Mouse (Mus musculus): ENCODE results near the gene Chtf18. TPM values are rescaled to one million over a fixed set of nuclear protein-coding genes. Genes with fewer than 3 reads are reported as not detected.

Gene Chtf18
- total RNA-seq, 2 experiments from 2014 or later: 2.6 to 3.6 TPM

Small RNAs within 50 kb of the gene (microRNA-seq; reads per million reads assigned to microRNA genes)
- gene Gm25083: 0 reads per million in 2 experiments

Other genes starting within 250 kb of the Chtf18 start
- under 1 TPM; 0.18 to 0.38 TPM for gene Sstr5, start 230.1 kb downstream of the Chtf18 start, total RNA-seq (2021)
- gene Sox8, start 156.7 kb downstream of the Chtf18 start, total RNA-seq (2021): 10 to 100 TPM; 62.7 to 66.3 TPM
- gene Lmf1, start 148.3 kb downstream of the Chtf18 start, total RNA-seq (2021): 10 to 100 TPM; 23.1 to 26.4 TPM
- gene Gng13, start 10.2 kb downstream of the Chtf18 start, total RNA-seq (2021): 10 to 100 TPM; 55.4 to 57.2 TPM
- 10 to 100 TPM; 27.0 to 30.0 TPM for gene Rpusd1, start 251 bp upstream of the Chtf18 start, total RNA-seq (2021)
- gene Mslnl, start 8.6 kb upstream of the Chtf18 start, total RNA-seq (2021): not detected
- gene Msln, start 27.0 kb upstream of the Chtf18 start, total RNA-seq (2021): 1 to 10 TPM; 1.8 to 2.6 TPM
- gene Narfl, start 46.4 kb upstream of the Chtf18 start, total RNA-seq (2021): 10 to 100 TPM; 25.7 to 26.9 TPM
- 100 to 1,000 TPM; 140 to 157 TPM for gene Haghl, start 58.3 kb upstream of the Chtf18 start, total RNA-seq (2021)
- gene Ccdc78, start 59.2 kb upstream of the Chtf18 start, total RNA-seq (2021): under 1 TPM; 0.23 to 0.33 TPM
- gene Fam173a, start 65.5 kb upstream of the Chtf18 start, total RNA-seq (2021): 10 to 100 TPM; 69.2 to 80.1 TPM
- gene AC134908.4, start 68.2 kb upstream of the Chtf18 start, total RNA-seq (2021): not detected
- gene Metrn, start 69.7 kb upstream of the Chtf18 start, total RNA-seq (2021): 10 to 100 TPM; 51.2 to 65.8 TPM
- gene Fbxl16, start 81.7 kb upstream of the Chtf18 start, total RNA-seq (2021): 100 to 1,000 TPM; 272 to 292 TPM
- gene Wdr24, start 96.2 kb upstream of the Chtf18 start, total RNA-seq (2021): 10 to 100 TPM; 21.0 to 24.1 TPM
- 10 to 100 TPM; 55.4 to 56.9 TPM for gene Jmjd8, start 101.4 kb upstream of the Chtf18 start, total RNA-seq (2021)
- gene Stub1, start 106.0 kb upstream of the Chtf18 start, total RNA-seq (2021): 100 to 1,000 TPM; 168 to 169 TPM
- gene Rhbdl1, start 109.9 kb upstream of the Chtf18 start, total RNA-seq (2021): 10 to 100 TPM; 80.6 to 99.3 TPM
- gene Gm20683, start 114.3 kb upstream of the Chtf18 start, total RNA-seq (2021): 10 to 100 TPM; 30.9 to 36.3 TPM
- gene Rhot2, start 117.4 kb upstream of the Chtf18 start, total RNA-seq (2021): 10 to 100 TPM; 80.3 to 94.8 TPM
- gene Wdr90, start 134.1 kb upstream of the Chtf18 start, total RNA-seq (2021): 10 to 100 TPM; 25.4 to 37.8 TPM
- 10 to 100 TPM; 30.6 to 32.6 TPM for gene Mcrip2, start 141.3 kb upstream of the Chtf18 start, total RNA-seq (2021)
- gene Mettl26, start 147.7 kb upstream of the Chtf18 start, total RNA-seq (2021): 10 to 100 TPM; 31.7 to 32.7 TPM
- 1 to 10 TPM; 1.1 to 1.4 TPM for gene Wfikkn1, start 153.4 kb upstream of the Chtf18 start, total RNA-seq (2021)
- gene Rab40c, start 192.3 kb upstream of the Chtf18 start, total RNA-seq (2021): 10 to 100 TPM; 41.9 to 49.9 TPM
- gene Pigq, start 217.5 kb upstream of the Chtf18 start, total RNA-seq (2021): 100 to 1,000 TPM; 144 to 149 TPM
- not detected for gene Nhlrc4, start 217.5 kb upstream of the Chtf18 start, total RNA-seq (2021)
- gene A930017K11Rik, start 225.1 kb upstream of the Chtf18 start, total RNA-seq (2021): not detected

All from layer of hippocampus, postnatal 10 days (tissue).